20 mouse cellular contexts compared by ENCODE assay signal in the genomic region with DNA sequence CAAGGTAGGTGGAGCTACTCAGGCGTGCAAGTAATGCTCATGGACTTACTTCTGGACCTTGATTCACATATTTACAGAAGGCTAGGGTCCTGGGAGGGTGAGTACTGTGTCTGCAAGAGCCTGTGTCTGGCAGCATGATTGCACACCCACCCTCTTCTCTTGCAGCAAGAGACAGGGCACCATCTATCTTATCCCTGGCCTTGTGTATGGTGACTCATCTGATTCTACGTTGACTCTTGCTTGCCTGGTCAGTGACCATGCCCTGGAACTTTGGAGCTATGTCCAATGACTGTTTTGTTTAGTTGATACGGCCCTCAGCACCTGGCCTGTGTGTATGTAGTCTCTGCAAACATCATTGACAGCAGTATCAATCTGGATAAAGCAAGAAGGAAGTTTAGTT.
A peak's percentile ranks its signal among the peaks of the same experiment; 100 is the strongest.
DNase-seq lines count a peak whose midpoint lies in the region; ATAC-seq lines count a peak whose summit lies in the region.
"Had no signal": no experiment of that assay in that cellular context is flagged by ENCODE, and none has a peak within 500 bp of the region (broad histone marks: within the 10 kb centered on the region; RNA-seq: fewer than 3 reads in every experiment).

No protein-coding gene starts in this region.

- WGBS in forebrain, embryonic 11.5 days = 69% methylated on average over 3 of the region's 3 CpGs
- WGBS in forebrain, embryonic 14.5 days = 64% methylated on average over 3 of the region's 3 CpGs

- no peak overlapping the region for H3K9ac ChIP-seq in forebrain, embryonic 11.5 days (ENCODE audit: low read length)
- no peak overlapping the region for H3K9ac ChIP-seq in forebrain, embryonic 14.5 days (ENCODE audit: low read length)
- H3K9ac ChIP-seq: embryonic facial prominence, embryonic 12.5 days; forebrain, embryonic 12.5 days; forebrain, postnatal 0 days; heart, embryonic 13.5 days; hindbrain, embryonic 13.5 days had no signal

- no peak overlapping the region for H3K4me2 ChIP-seq in forebrain, embryonic 11.5 days (ENCODE audit: low read depth, low read length, severe bottlenecking)
- no peak overlapping the region for H3K4me2 ChIP-seq in forebrain, embryonic 14.5 days (ENCODE audit: low read length)
- H3K4me2 ChIP-seq: embryonic facial prominence, embryonic 12.5 days; forebrain, embryonic 12.5 days; heart, embryonic 13.5 days; hindbrain, embryonic 13.5 days had no signal

- H3K27me3 ChIP-seq in forebrain, embryonic 11.5 days (ENCODE audit: control insufficient read depth, insufficient read depth, low read length) = no peaks in the 10 kb centered on the region
- H3K27me3 ChIP-seq in forebrain, embryonic 14.5 days (replicated peaks; ENCODE audit: control insufficient read depth, insufficient read depth, low read length) = no peaks in the 10 kb centered on the region
- H3K27me3 ChIP-seq: embryonic facial prominence, embryonic 12.5 days; forebrain, embryonic 12.5 days; heart, embryonic 13.5 days; hindbrain, embryonic 13.5 days had no signal

- no peak for ATAC-seq in forebrain, embryonic 11.5 days (replicated peaks; ENCODE audit: low FRiP score)
- no peak for ATAC-seq in forebrain, embryonic 14.5 days
- ATAC-seq: forebrain, postnatal 0 days; hindbrain, postnatal 0 days had no signal

- H3K36me3 ChIP-seq in forebrain, embryonic 11.5 days (ENCODE audit: control insufficient read depth, insufficient read depth, low read length) = no peaks in the 10 kb centered on the region
- no peaks in the 10 kb centered on the region for H3K36me3 ChIP-seq in forebrain, embryonic 14.5 days (ENCODE audit: control insufficient read depth, insufficient read depth, low read length)
- H3K36me3 ChIP-seq: embryonic facial prominence, embryonic 12.5 days; forebrain, embryonic 12.5 days; heart, embryonic 13.5 days; hindbrain, embryonic 13.5 days had no signal

- no peaks in the 10 kb centered on the region for H3K9me3 ChIP-seq in forebrain, embryonic 11.5 days (ENCODE audit: control insufficient read depth, low read length)
- no peaks in the 10 kb centered on the region for H3K9me3 ChIP-seq in forebrain, embryonic 14.5 days (replicated peaks; ENCODE audit: control insufficient read depth, low read length)
- H3K9me3 ChIP-seq: embryonic facial prominence, embryonic 12.5 days; forebrain, embryonic 12.5 days; heart, embryonic 13.5 days; hindbrain, embryonic 13.5 days had no signal

- H3K27ac ChIP-seq in forebrain, embryonic 11.5 days (ENCODE audit: low read depth, low read length) = no peak overlapping the region
- H3K27ac ChIP-seq in forebrain, embryonic 14.5 days (ENCODE audit: low read depth, low read length) = no peak overlapping the region
- H3K27ac ChIP-seq: embryonic facial prominence, embryonic 12.5 days; forebrain, embryonic 12.5 days; heart, embryonic 13.5 days; hindbrain, embryonic 13.5 days; hindbrain, postnatal 0 days had no signal

- no peaks in the 10 kb centered on the region for H3K4me1 ChIP-seq in forebrain, embryonic 11.5 days (replicated peaks; ENCODE audit: control insufficient read depth, insufficient read depth, low read length)
- H3K4me1 ChIP-seq in forebrain, embryonic 14.5 days (ENCODE audit: control insufficient read depth, insufficient read depth, low read length) = no peaks in the 10 kb centered on the region
- H3K4me1 ChIP-seq: embryonic facial prominence, embryonic 12.5 days; forebrain, embryonic 12.5 days; heart, embryonic 13.5 days; hindbrain, embryonic 13.5 days had no signal

- peak; percentile 30 for DNase-seq in forebrain, embryonic 11.5 days (ENCODE audit: low spot score)
- no peak for DNase-seq in forebrain, embryonic 14.5 days (ENCODE audit: low spot score)
- DNase-seq in spleen, postnatal 4 days (ENCODE audit: low spot score in 2 of 2) = peak; percentile 7 to 34
- DNase-seq in spleen, postnatal 14 days (ENCODE audit: low spot score in 2 of 2) = no peak
- DNase-seq in adrenal gland, adult 2 months = peak; percentile 76
- DNase-seq in adrenal gland, postnatal 14 days = peak; percentile 61
- DNase-seq in embryo, embryonic 10.5 days (ENCODE audit: low spot score) = no peak
- no peak for DNase-seq in lung, postnatal 36 days
- DNase-seq: cerebellum, adult 11 months; cerebellum, adult 8-10 months; cerebellum, postnatal 14 days; forebrain, postnatal 0 days; gastrocnemius, postnatal 14 days; heart, adult 18-20 months; kidney, adult 11 months had no signal

- no peak overlapping the region for H3K4me3 ChIP-seq in forebrain, embryonic 11.5 days (ENCODE audit: low read depth, low read length)
- H3K4me3 ChIP-seq in forebrain, embryonic 14.5 days (ENCODE audit: low read depth, low read length) = no peak overlapping the region
- H3K4me3 ChIP-seq: embryonic facial prominence, embryonic 12.5 days; forebrain, embryonic 12.5 days; heart, embryonic 13.5 days; hindbrain, embryonic 13.5 days had no signal

Comparison
In these comparisons a context has a peak if more than half of its experiments do, and no peak if none do; other contexts are left out.
1. DNase-seq: peak in forebrain, embryonic 11.5 days (single experiment), spleen, postnatal 4 days (2 of 2), adrenal gland, adult 2 months (single experiment) and adrenal gland, postnatal 14 days (single experiment); none in forebrain, embryonic 14.5 days (single experiment), spleen, postnatal 14 days (0 of 2), embryo, embryonic 10.5 days (single experiment) and lung, postnatal 36 days (single experiment).